ENCODE assay signal across 18 mouse cellular contexts in genomic region chr11:45685571-45685970, GRCm38 (mm10).
DNase-seq lines count a peak whose midpoint lies in the region; ATAC-seq and TF ChIP-seq lines count a peak whose summit lies in the region.
"Had no signal": no experiment of that assay in that cellular context is flagged by ENCODE, and none has a peak within 500 bp of the region (broad histone marks: within the 10 kb centered on the region; RNA-seq: fewer than 3 reads in every experiment).

No protein-coding gene starts in this region.

- intact Hi-C loops in gastrocnemius, adult 2 months (cut with DNase I): no loop called here

- no peak overlapping the region for H3K9ac ChIP-seq in heart, embryonic 12.5 days
- H3K9ac ChIP-seq: embryonic facial prominence, embryonic 12.5 days; forebrain, embryonic 12.5 days; hindbrain, embryonic 13.5 days had no signal

- no peaks in the 10 kb centered on the region for H3K27me3 ChIP-seq in heart, embryonic 12.5 days (replicated peaks)
- H3K27me3 ChIP-seq: embryonic facial prominence, embryonic 12.5 days; forebrain, embryonic 12.5 days; hindbrain, embryonic 13.5 days had no signal

- peaks cover 26% of the 10 kb centered on the region for H3K4me1 ChIP-seq in heart, embryonic 12.5 days (replicated peaks)
- peaks cover 3% of the 10 kb centered on the region; the same call in 1 of the 2 replicates for H3K4me1 ChIP-seq in brown adipose tissue, adult 24 weeks (ENCODE audit: control insufficient read depth, insufficient read depth, insufficient read length, low read length)
- H3K4me1 ChIP-seq: embryonic facial prominence, embryonic 12.5 days; forebrain, embryonic 12.5 days; hindbrain, embryonic 13.5 days had no signal

- DNase-seq in gastrocnemius, adult 2 months: peak; percentile 55
- DNase-seq in gastrocnemius, postnatal 10 days: no peak
- peak; percentile 38 for DNase-seq in heart, adult 8-10 months (ENCODE audit: low spot score)
- peak; percentile 70 for DNase-seq in skeletal muscle tissue, adult 2 months (ENCODE audit: low read depth, low spot score)
- DNase-seq: adrenal gland, postnatal 10 days; cerebellum, adult 11-12 months; cerebellum, adult 9-10 months; cerebellum, postnatal 25 days; kidney, adult 11 months had no signal

- no peak for TF ChIP-seq CTCF in gastrocnemius, adult 2 months (IDR thresholded peaks at IDR 0.05)

- WGBS in heart, embryonic 12.5 days: 83% methylated on average over 5 of the region's 5 CpGs

- no peak overlapping the region for H3K4me2 ChIP-seq in heart, embryonic 12.5 days
- H3K4me2 ChIP-seq: embryonic facial prominence, embryonic 12.5 days; forebrain, embryonic 12.5 days; hindbrain, embryonic 13.5 days had no signal

- no peaks in the 10 kb centered on the region for H3K36me3 ChIP-seq in heart, embryonic 12.5 days
- H3K36me3 ChIP-seq: embryonic facial prominence, embryonic 12.5 days; forebrain, embryonic 12.5 days; hindbrain, embryonic 13.5 days had no signal

- H3K27ac ChIP-seq in gastrocnemius, adult 2 months: peak overlapping the region; percentile 73
- H3K27ac ChIP-seq in heart, embryonic 12.5 days (ENCODE audit: poor library complexity, severe bottlenecking): no peak overlapping the region
- 0 out of 2 replicates have a peak overlapping the region, but pooled peaks have one; percentile 2 for H3K27ac ChIP-seq in brown adipose tissue, adult 24 weeks (replicated peaks; ENCODE audit: low read depth, low read length)
- H3K27ac ChIP-seq: embryonic facial prominence, embryonic 12.5 days; forebrain, embryonic 12.5 days; hindbrain, embryonic 13.5 days; hindbrain, postnatal 0 days had no signal

- no peak overlapping the region for H3K4me3 ChIP-seq in gastrocnemius, adult 2 months
- no peak overlapping the region for H3K4me3 ChIP-seq in heart, embryonic 12.5 days
- H3K4me3 ChIP-seq in brown adipose tissue, adult 24 weeks (ENCODE audit: insufficient read depth, low read depth, low read length): no peak overlapping the region
- H3K4me3 ChIP-seq: embryonic facial prominence, embryonic 12.5 days; forebrain, embryonic 12.5 days; heart, adult 2 months; hindbrain, embryonic 13.5 days had no signal

- no peak for ATAC-seq in heart, embryonic 12.5 days (ENCODE audit: insufficient number of reproducible peaks, low FRiP score)
- no peak for ATAC-seq in megakaryocyte-erythroid progenitor cell, adult 5-6 weeks (replicated peaks; ENCODE audit: low FRiP score, low TSS enrichment, poor library complexity, severe bottlenecking)
- ATAC-seq: forebrain, embryonic 16.5 days; hindbrain, postnatal 0 days had no signal

- no peaks in the 10 kb centered on the region for H3K9me3 ChIP-seq in heart, embryonic 12.5 days (replicated peaks)
- H3K9me3 ChIP-seq: embryonic facial prominence, embryonic 12.5 days; forebrain, embryonic 12.5 days; hindbrain, embryonic 13.5 days had no signal
